ENCODE assay signal across 19 mouse cellular contexts in the genomic region with DNA sequence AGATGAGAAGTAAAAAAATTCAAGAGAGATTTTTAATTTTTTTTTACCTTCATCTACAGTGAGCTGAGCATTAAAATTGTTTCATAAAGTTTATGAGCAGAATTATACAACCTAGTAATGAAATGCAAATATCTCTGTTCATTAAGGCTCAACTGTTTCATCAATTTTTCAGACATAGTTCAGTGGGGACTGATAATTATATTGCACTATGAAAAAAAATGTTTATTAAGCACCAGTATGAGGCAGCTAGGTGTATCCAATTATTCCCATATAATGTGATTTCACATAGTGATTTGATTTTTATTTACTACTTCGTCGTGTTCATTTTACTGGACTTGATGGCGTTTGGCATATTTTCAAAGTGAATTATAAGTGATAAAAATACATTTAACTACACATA.
A peak's percentile ranks its signal among the peaks of the same experiment; 100 is the strongest.
DNase-seq lines count a peak whose midpoint lies in the region; ATAC-seq lines count a peak whose summit lies in the region.
"Had no signal": no experiment of that assay in that cellular context is flagged by ENCODE, and none has a peak within 500 bp of the region (broad histone marks: within the 10 kb centered on the region; RNA-seq: fewer than 3 reads in every experiment).

No protein-coding gene starts in this region.

- no peak overlapping the region for H3K4me2 ChIP-seq in neural tube, embryonic 14.5 days (ENCODE audit: low read depth, low read length)
- H3K4me2 ChIP-seq in neural tube, embryonic 15.5 days: no peak overlapping the region

- H3K36me3 ChIP-seq in neural tube, embryonic 14.5 days (ENCODE audit: control insufficient read depth, insufficient read depth, low read length): no peaks in the 10 kb centered on the region
- H3K36me3 ChIP-seq in neural tube, embryonic 15.5 days: no peaks in the 10 kb centered on the region
- H3K36me3 ChIP-seq: G1E had no signal

- H3K4me1 ChIP-seq in neural tube, embryonic 14.5 days (ENCODE audit: control insufficient read depth, insufficient read depth, low read length): no peaks in the 10 kb centered on the region
- no peaks in the 10 kb centered on the region for H3K4me1 ChIP-seq in neural tube, embryonic 15.5 days

- H3K27ac ChIP-seq in neural tube, embryonic 14.5 days (ENCODE audit: low read depth, low read length): no peak overlapping the region
- no peak overlapping the region for H3K27ac ChIP-seq in neural tube, embryonic 15.5 days (replicated peaks)

- 71% methylated on average over 3 of the region's 3 CpGs for WGBS in neural tube, embryonic 14.5 days
- 65% methylated on average over 3 of the region's 3 CpGs for WGBS in neural tube, embryonic 15.5 days

- peak; percentile 65; the same call in 1 of the 2 replicates for ATAC-seq in neural tube, embryonic 14.5 days (ENCODE audit: low read depth)
- peak; percentile 63; the same call in 1 of the 2 replicates for ATAC-seq in neural tube, embryonic 15.5 days (ENCODE audit: low FRiP score)
- ATAC-seq: activated CD4-positive, CD25-positive, alpha-beta regulatory T cell, adult 4 months; CD4-positive, CD25-positive, alpha-beta regulatory T cell, adult 4 months; Patski had no signal

- no peak for DNase-seq in neural tube, embryonic 10.5 days (ENCODE audit: extremely low spot score, low spot score)
- no peak for DNase-seq in lung, postnatal 4 days
- DNase-seq: adrenal gland, adult 2 months; adrenal gland, adult 8-10 months; adrenal gland, postnatal 10 days; adrenal gland, postnatal 14 days; adrenal gland, postnatal 25 days; adrenal gland, postnatal 36 days; B cell, adult 2 months; cerebellum, adult 11 months; cerebellum, adult 11-12 months; cerebellum, adult 18-20 months had no signal

- H3K4me3 ChIP-seq in neural tube, embryonic 14.5 days (ENCODE audit: low read depth, low read length): no peak overlapping the region
- H3K4me3 ChIP-seq in neural tube, embryonic 15.5 days (replicated peaks): no peak overlapping the region

- H3K27me3 ChIP-seq in neural tube, embryonic 14.5 days (ENCODE audit: control insufficient read depth, insufficient read depth, low read length): no peaks in the 10 kb centered on the region
- H3K27me3 ChIP-seq in neural tube, embryonic 15.5 days (replicated peaks): no peaks in the 10 kb centered on the region
- H3K27me3 ChIP-seq: CH12.LX, Patski had no signal

- H3K9ac ChIP-seq in neural tube, embryonic 14.5 days (replicated peaks; ENCODE audit: low read depth, low read length): no peak overlapping the region
- no peak overlapping the region for H3K9ac ChIP-seq in neural tube, embryonic 15.5 days (replicated peaks)

- no peaks in the 10 kb centered on the region for H3K9me3 ChIP-seq in neural tube, embryonic 14.5 days (ENCODE audit: control insufficient read depth, low read length)
- no peaks in the 10 kb centered on the region for H3K9me3 ChIP-seq in neural tube, embryonic 15.5 days (replicated peaks)
- H3K9me3 ChIP-seq: G1E had no signal
